18 mouse cellular contexts compared by ENCODE assay signal in genomic region chr16:97002837-97003236, GRCm38 (mm10).
DNase-seq lines count a peak whose midpoint lies in the region; ATAC-seq and TF ChIP-seq lines count a peak whose summit lies in the region.
"Had no signal": no experiment of that assay in that cellular context is flagged by ENCODE, and none has a peak within 500 bp of the region (broad histone marks: within the 10 kb centered on the region; RNA-seq: fewer than 3 reads in every experiment).

No protein-coding gene starts in this region.

- 11% methylated on average over 2 of the region's 2 CpGs for WGBS in forebrain, embryonic 13.5 days
- WGBS in forebrain, embryonic 11.5 days, result 50% methylated on average over 2 of the region's 2 CpGs
- 46% methylated on average over 2 of the region's 2 CpGs for WGBS in midbrain, embryonic 12.5 days
- 70% methylated on average over 2 of the region's 2 CpGs for WGBS in midbrain, embryonic 10.5 days
- 13% methylated on average over 2 of the region's 2 CpGs for WGBS in forebrain, embryonic 16.5 days
- WGBS in midbrain, postnatal 0 days, result 5% methylated on average over 2 of the region's 2 CpGs

- peak overlapping the region; percentile 90 for H3K27ac ChIP-seq in forebrain, embryonic 13.5 days
- H3K27ac ChIP-seq in forebrain, embryonic 11.5 days (ENCODE audit: low read depth, low read length), result no peak overlapping the region
- H3K27ac ChIP-seq in midbrain, embryonic 12.5 days (replicated peaks), result peak overlapping the region; percentile 81
- H3K27ac ChIP-seq in midbrain, embryonic 10.5 days (replicated peaks), result no peak overlapping the region
- H3K27ac ChIP-seq in forebrain, embryonic 16.5 days (ENCODE audit: low read length), result peak overlapping the region; percentile 82
- H3K27ac ChIP-seq in midbrain, postnatal 0 days (ENCODE audit: low read depth, low read length), result peak overlapping the region; percentile 57
- H3K27ac ChIP-seq: embryonic facial prominence, embryonic 10.5 days; gastrocnemius, adult 2 months; kidney, embryonic 15.5 days; liver, embryonic 14.5 days; lung, embryonic 15.5 days had no signal

- no peak overlapping the region for H3K4me2 ChIP-seq in forebrain, embryonic 13.5 days
- H3K4me2 ChIP-seq in forebrain, embryonic 11.5 days (ENCODE audit: low read depth, low read length, severe bottlenecking), result no peak overlapping the region
- H3K4me2 ChIP-seq in midbrain, embryonic 12.5 days (replicated peaks), result no peak overlapping the region
- H3K4me2 ChIP-seq in forebrain, embryonic 16.5 days (ENCODE audit: low read length), result no peak overlapping the region
- no peak overlapping the region for H3K4me2 ChIP-seq in midbrain, postnatal 0 days (ENCODE audit: low read depth, low read length, poor library complexity, severe bottlenecking)
- H3K4me2 ChIP-seq: kidney, embryonic 15.5 days; lung, embryonic 15.5 days had no signal

- H3K9me3 ChIP-seq in forebrain, embryonic 13.5 days (replicated peaks), result no peaks in the 10 kb centered on the region
- no peaks in the 10 kb centered on the region for H3K9me3 ChIP-seq in forebrain, embryonic 11.5 days (ENCODE audit: control insufficient read depth, low read length)
- no peaks in the 10 kb centered on the region for H3K9me3 ChIP-seq in midbrain, embryonic 12.5 days
- no peaks in the 10 kb centered on the region for H3K9me3 ChIP-seq in midbrain, embryonic 10.5 days (replicated peaks)
- no peaks in the 10 kb centered on the region for H3K9me3 ChIP-seq in forebrain, embryonic 16.5 days (ENCODE audit: control insufficient read depth, low read length)
- no peaks in the 10 kb centered on the region for H3K9me3 ChIP-seq in midbrain, postnatal 0 days (ENCODE audit: low read length)
- H3K9me3 ChIP-seq: embryonic facial prominence, embryonic 10.5 days; kidney, embryonic 15.5 days; lung, embryonic 15.5 days had no signal

- no peak for TF ChIP-seq CTCF in midbrain, postnatal 0 days (IDR thresholded peaks at IDR 0.05)

- no peak for DNase-seq in forebrain, embryonic 11.5 days (ENCODE audit: low spot score)
- DNase-seq in midbrain, embryonic 10.5 days (ENCODE audit: low spot score), result no peak
- no peak for DNase-seq in midbrain, postnatal 0 days (ENCODE audit: low spot score)
- DNase-seq in kidney, adult 18-20 months, result no peak
- DNase-seq: cerebellum, adult 8-10 months; gastrocnemius, adult 2 months; heart, postnatal 36 days; lung, postnatal 4 days; thymus, postnatal 4 days had no signal

- H3K36me3 ChIP-seq in forebrain, embryonic 13.5 days (ENCODE audit: poor library complexity, severe bottlenecking), result no peaks in the 10 kb centered on the region
- no peaks in the 10 kb centered on the region for H3K36me3 ChIP-seq in forebrain, embryonic 11.5 days (ENCODE audit: control insufficient read depth, insufficient read depth, low read length)
- H3K36me3 ChIP-seq in midbrain, embryonic 12.5 days, result no peaks in the 10 kb centered on the region
- H3K36me3 ChIP-seq in midbrain, embryonic 10.5 days, result no peaks in the 10 kb centered on the region
- H3K36me3 ChIP-seq in forebrain, embryonic 16.5 days (ENCODE audit: control insufficient read depth, insufficient read depth), result no peaks in the 10 kb centered on the region
- no peaks in the 10 kb centered on the region for H3K36me3 ChIP-seq in midbrain, postnatal 0 days (ENCODE audit: insufficient read depth, low read length)
- H3K36me3 ChIP-seq: embryonic facial prominence, embryonic 10.5 days; kidney, embryonic 15.5 days; lung, embryonic 15.5 days had no signal

- peaks cover 53% of the 10 kb centered on the region for H3K4me1 ChIP-seq in forebrain, embryonic 13.5 days
- H3K4me1 ChIP-seq in forebrain, embryonic 11.5 days (replicated peaks; ENCODE audit: control insufficient read depth, insufficient read depth, low read length), result 0 out of 2 replicates have a peak, but pooled peaks cover 2% of the 10 kb centered on the region
- H3K4me1 ChIP-seq in midbrain, embryonic 12.5 days, result peaks cover 33% of the 10 kb centered on the region
- peaks cover 24% of the 10 kb centered on the region for H3K4me1 ChIP-seq in midbrain, embryonic 10.5 days
- H3K4me1 ChIP-seq in forebrain, embryonic 16.5 days (replicated peaks; ENCODE audit: control insufficient read depth, insufficient read depth, low read length), result peaks cover 38% of the 10 kb centered on the region
- peaks cover 36% of the 10 kb centered on the region for H3K4me1 ChIP-seq in midbrain, postnatal 0 days (ENCODE audit: insufficient read depth, low read length)
- H3K4me1 ChIP-seq: kidney, embryonic 15.5 days; lung, embryonic 15.5 days had no signal

- H3K27me3 ChIP-seq in forebrain, embryonic 13.5 days, result no peaks in the 10 kb centered on the region
- no peaks in the 10 kb centered on the region for H3K27me3 ChIP-seq in forebrain, embryonic 11.5 days (ENCODE audit: control insufficient read depth, insufficient read depth, low read length)
- no peaks in the 10 kb centered on the region for H3K27me3 ChIP-seq in midbrain, embryonic 12.5 days
- H3K27me3 ChIP-seq in midbrain, embryonic 10.5 days (ENCODE audit: low read depth, poor library complexity, severe bottlenecking), result no peaks in the 10 kb centered on the region
- H3K27me3 ChIP-seq in forebrain, embryonic 16.5 days (replicated peaks; ENCODE audit: control insufficient read depth, insufficient read depth, low read length), result no peaks in the 10 kb centered on the region
- no peaks in the 10 kb centered on the region for H3K27me3 ChIP-seq in midbrain, postnatal 0 days (ENCODE audit: insufficient read depth, low read length)
- H3K27me3 ChIP-seq: CH12.LX; kidney, embryonic 15.5 days; lung, embryonic 15.5 days had no signal

- no peak overlapping the region for H3K4me3 ChIP-seq in forebrain, embryonic 13.5 days
- H3K4me3 ChIP-seq in forebrain, embryonic 11.5 days (ENCODE audit: low read depth, low read length), result no peak overlapping the region
- no peak overlapping the region for H3K4me3 ChIP-seq in midbrain, embryonic 12.5 days
- H3K4me3 ChIP-seq in midbrain, embryonic 10.5 days, result no peak overlapping the region
- no peak overlapping the region for H3K4me3 ChIP-seq in forebrain, embryonic 16.5 days (replicated peaks; ENCODE audit: low read length)
- H3K4me3 ChIP-seq in midbrain, postnatal 0 days (ENCODE audit: low read depth, low read length), result no peak overlapping the region
- H3K4me3 ChIP-seq: embryonic facial prominence, embryonic 10.5 days; gastrocnemius, adult 2 months; kidney, embryonic 15.5 days; lung, embryonic 15.5 days had no signal

- peak overlapping the region; percentile 12; the same call in 1 of the 2 replicates for H3K9ac ChIP-seq in forebrain, embryonic 13.5 days
- H3K9ac ChIP-seq in forebrain, embryonic 11.5 days (ENCODE audit: low read length), result no peak overlapping the region
- no peak overlapping the region for H3K9ac ChIP-seq in midbrain, embryonic 12.5 days (replicated peaks)
- 0 out of 2 replicates have a peak overlapping the region, but pooled peaks have one; percentile 3 for H3K9ac ChIP-seq in forebrain, embryonic 16.5 days (replicated peaks; ENCODE audit: low read depth, low read length)
- H3K9ac ChIP-seq in midbrain, postnatal 0 days (replicated peaks; ENCODE audit: low read length, poor library complexity, severe bottlenecking), result no peak overlapping the region
- H3K9ac ChIP-seq: kidney, embryonic 15.5 days; liver, embryonic 14.5 days; lung, embryonic 15.5 days had no signal

- ATAC-seq in forebrain, embryonic 13.5 days, result peak; percentile 55; the same call in 1 of the 2 replicates
- no peak for ATAC-seq in forebrain, embryonic 11.5 days (replicated peaks; ENCODE audit: low FRiP score)
- ATAC-seq in midbrain, embryonic 12.5 days (ENCODE audit: low FRiP score, low read depth), result 0 out of 2 replicates have a peak, but pooled peaks have one; percentile 24
- ATAC-seq in forebrain, embryonic 16.5 days, result peak; percentile 57
- no peak for ATAC-seq in midbrain, postnatal 0 days (ENCODE audit: low FRiP score)
- ATAC-seq: intestine, embryonic 16.5 days had no signal

Comparison
In these comparisons a context has a peak if more than half of its experiments do, and no peak if none do; other contexts are left out.
1. ATAC-seq: peak in forebrain, embryonic 13.5 days (single experiment), midbrain, embryonic 12.5 days (single experiment) and forebrain, embryonic 16.5 days (single experiment); none in forebrain, embryonic 11.5 days (single experiment) and midbrain, postnatal 0 days (single experiment).
2. H3K27ac ChIP-seq: peak in forebrain, embryonic 13.5 days (single experiment), midbrain, embryonic 12.5 days (single experiment), forebrain, embryonic 16.5 days (single experiment) and midbrain, postnatal 0 days (single experiment); none in forebrain, embryonic 11.5 days (single experiment) and midbrain, embryonic 10.5 days (single experiment).
3. H3K9ac ChIP-seq: peak in forebrain, embryonic 13.5 days (single experiment) and forebrain, embryonic 16.5 days (single experiment); none in forebrain, embryonic 11.5 days (single experiment), midbrain, embryonic 12.5 days (single experiment) and midbrain, postnatal 0 days (single experiment).